Mouse (Mus musculus) neural tube, embryonic 13.5 days (tissue): Measurements from ENCODE around the gene Phactr1. TPM values are rescaled to one million over a fixed set of nuclear protein-coding genes. Genes with fewer than 3 reads are reported as not detected.

Source experiments
- ATAC-seq: fragments of 200-750 bp; cut with Nextera tagmentation; 2 replicates; pipeline ENCODE4 v1.8.0; 2017; ENCODE audit warnings: low read depth, mild to moderate bottlenecking, moderate TSS enrichment, moderate library complexity
- H3K27ac ChIP-seq: fragments of 300-500 bp; sonication (generic); replicated peaks from 2 replicates; pipeline ENCODE4 v1.5.1; 2015; ENCODE audit warnings: moderate library complexity, mild to moderate bottlenecking, inconsistent platforms
- H3K27me3 ChIP-seq: fragments of 300-500 bp; sonication (generic); 2 replicates; pipeline ENCODE4 v1.6.1; 2015; ENCODE audit warnings: mild to moderate bottlenecking, inconsistent platforms
- H3K36me3 ChIP-seq: fragments of 300-500 bp; sonication (generic); 2 replicates; pipeline ENCODE4 v1.6.1; 2015; ENCODE audit warnings: mild to moderate bottlenecking, inconsistent platforms
- H3K4me1 ChIP-seq: fragments of 300-500 bp; sonication (generic); replicated peaks from 2 replicates; pipeline ENCODE4 v1.6.1; 2015; ENCODE audit warnings: inconsistent platforms
- H3K4me2 ChIP-seq: fragments of 300-500 bp; sonication (generic); 2 replicates; pipeline ENCODE4 v1.6.1; 2015; ENCODE audit warnings: inconsistent platforms, mild to moderate bottlenecking, moderate library complexity
- H3K4me3 ChIP-seq: fragments of 300-500 bp; sonication (generic); 2 replicates; pipeline ENCODE4 v1.5.1; 2015; ENCODE audit warnings: mild to moderate bottlenecking, inconsistent platforms
- H3K9ac ChIP-seq: fragments of 300-500 bp; sonication (generic); 2 replicates; pipeline ENCODE4 v1.6.1; 2015; ENCODE audit warnings: moderate library complexity, mild to moderate bottlenecking, inconsistent platforms
- H3K9me3 ChIP-seq: fragments of 300-500 bp; sonication (generic); 2 replicates; pipeline ENCODE4 v1.6.1; 2016; ENCODE audit warnings: inconsistent platforms
- WGBS: fragments of 180-500 bp; shearing (Covaris S2); methylation state at CpG from one replicate; pipeline ENCODE4 v1.1.7; 2015; 5-methylcytosine and 5-hydroxymethylcytosine counted together
- polyA plus RNA-seq: library from polyadenylated mRNA; unstranded; fragments of >200 nt; fragmentation: Nextera tagmentation; extraction: Ambion mirVana; gene quantifications from 2 replicates; pipeline ENCODE4 v1.2.1, GENCODE M21; 2015

Gene Phactr1
- polyA plus RNA-seq, 1 experiment from 2014 or later = 50.3 TPM

GRCm38 (mm10) chr13:42760907-42761544 is 80.6 kb downstream of the Phactr1 start:
- no peaks in the 10 kb centered on the region for H3K27me3 ChIP-seq
- H3K9ac ChIP-seq = no peak overlapping the region
- ATAC-seq = no peak
- no peak overlapping the region for H3K4me2 ChIP-seq
- peaks cover 7% of the 10 kb centered on the region; the same call in 1 of the 2 replicates for H3K36me3 ChIP-seq
- peaks cover 25% of the 10 kb centered on the region for H3K4me1 ChIP-seq
- H3K27ac ChIP-seq = no peak overlapping the region
- WGBS = 84% methylated on average over 10 of the region's 10 CpGs
- no peak overlapping the region for H3K4me3 ChIP-seq
- H3K9me3 ChIP-seq = no peaks in the 10 kb centered on the region

DNA sequence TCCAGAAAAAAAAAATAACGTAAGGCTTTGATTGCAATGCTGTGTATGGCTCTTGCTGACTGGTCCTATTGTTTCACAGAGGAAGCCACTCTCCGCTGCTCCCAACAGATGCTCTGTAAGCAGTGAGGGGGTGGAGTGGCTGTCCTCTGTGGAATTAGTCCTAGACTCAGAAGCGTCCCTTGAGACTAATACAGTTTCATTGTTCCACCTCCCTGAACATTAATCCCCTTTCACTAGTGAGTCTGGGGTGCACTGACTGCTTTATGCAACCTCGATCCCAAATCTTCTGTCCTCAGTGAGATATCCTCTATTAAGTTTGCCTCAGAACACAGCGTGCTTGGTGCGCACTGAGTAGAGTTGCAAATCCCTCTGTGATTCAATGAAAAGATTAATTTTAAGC is 91.9 kb downstream of the Phactr1 start:
- H3K27me3 ChIP-seq = no peaks in the 10 kb centered on the region
- no peak overlapping the region; the same call in 1 of the 2 replicates for H3K4me2 ChIP-seq
- ATAC-seq = peak; percentile 36; the same call in 1 of the 2 replicates
- no peaks in the 10 kb centered on the region for H3K9me3 ChIP-seq
- H3K4me1 ChIP-seq = peaks cover 29% of the 10 kb centered on the region
- WGBS = 33% methylated on average over 6 of the region's 6 CpGs
- H3K27ac ChIP-seq = no peak overlapping the region; the same call in 1 of the 2 replicates
- H3K36me3 ChIP-seq = no peaks in the 10 kb centered on the region
- H3K9ac ChIP-seq = no peak overlapping the region
- H3K4me3 ChIP-seq = no peak overlapping the region

DNA sequence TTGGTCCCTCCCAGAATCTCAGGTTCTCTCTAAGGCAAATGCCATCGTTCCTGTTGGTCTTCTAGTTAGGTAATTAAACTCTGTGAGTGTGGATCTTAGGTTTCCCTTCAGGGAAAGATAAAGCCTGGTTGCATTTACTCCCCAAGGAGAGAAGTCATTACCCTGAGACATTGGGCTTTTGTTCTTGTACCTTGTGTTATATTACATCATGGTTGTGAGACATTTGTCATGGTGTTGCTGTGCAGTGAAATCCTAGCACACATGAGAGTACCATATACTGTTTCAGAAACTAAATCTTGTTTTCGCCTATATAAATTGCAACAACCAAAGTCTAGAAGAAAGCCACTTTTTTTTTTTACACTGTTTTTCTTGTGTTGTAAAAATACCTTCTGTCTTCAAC is 93.6 kb downstream of the Phactr1 start:
- Histone ChIP-seq H3K9ac (no peak overlapping the region), H3K27me3 (no peaks in the 10 kb centered on the region), H3K27ac (no peak overlapping the region), H3K36me3 (no peaks in the 10 kb centered on the region), H3K4me1 (peaks cover 29% of the 10 kb centered on the region), H3K4me3 (no peak overlapping the region), H3K9me3 (no peaks in the 10 kb centered on the region), H3K4me2 (no peak overlapping the region)
- WGBS = 57% methylated on average over 2 of the region's 2 CpGs
- ATAC-seq = no peak

DNA sequence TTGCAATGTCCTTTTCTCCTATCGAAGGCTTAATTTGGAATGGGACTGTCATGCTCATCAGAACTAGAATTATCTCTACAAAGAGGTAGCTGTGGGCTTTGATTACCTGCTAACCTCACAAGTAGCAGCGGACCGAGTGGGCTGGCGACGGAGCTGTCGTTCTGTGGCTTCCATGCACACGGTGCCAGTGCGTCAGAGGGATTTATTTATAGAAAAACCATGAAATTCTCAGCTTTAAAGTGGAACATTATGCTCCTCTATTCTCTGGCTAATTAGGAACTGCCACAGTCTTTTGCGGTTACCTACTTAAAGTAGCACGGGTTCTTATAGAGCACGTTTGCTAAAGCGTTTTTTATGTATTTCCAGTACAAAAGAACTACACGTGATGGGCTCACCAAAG is 101.7 kb downstream of the Phactr1 start:
- Histone ChIP-seq H3K27ac (no peak overlapping the region), H3K9ac (no peak overlapping the region), H3K9me3 (no peaks in the 10 kb centered on the region), H3K27me3 (no peaks in the 10 kb centered on the region), H3K36me3 (no peaks in the 10 kb centered on the region), H3K4me1 (peaks cover 7% of the 10 kb centered on the region; the same call in 1 of the 2 replicates), H3K4me3 (no peak overlapping the region), H3K4me2 (no peak overlapping the region)
- WGBS = 66% methylated on average over 13 of the region's 13 CpGs
- ATAC-seq = no peak

DNA sequence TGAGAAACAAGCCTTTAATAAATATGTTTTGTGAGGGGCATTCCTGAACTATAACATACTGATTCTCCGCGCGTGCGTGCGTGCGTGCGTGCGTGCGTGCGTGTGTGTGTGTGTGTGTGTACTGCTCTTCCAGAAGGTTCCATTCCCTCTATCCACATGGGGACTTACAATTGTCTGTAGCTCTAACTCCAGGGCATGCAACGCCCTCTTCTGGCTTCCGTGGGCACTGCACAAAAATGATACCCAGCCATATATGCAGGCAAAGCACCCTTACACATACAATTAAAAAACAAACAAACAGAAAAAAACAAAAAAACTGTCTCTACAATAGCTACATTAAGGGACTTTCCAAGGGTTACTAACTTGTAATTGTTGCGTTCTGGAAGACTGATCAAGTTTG is 108.8 kb downstream of the Phactr1 start:
- no peak overlapping the region for H3K4me2 ChIP-seq
- H3K27me3 ChIP-seq = no peaks in the 10 kb centered on the region
- WGBS = 88% methylated on average over 13 of the region's 13 CpGs
- no peaks in the 10 kb centered on the region for H3K9me3 ChIP-seq
- peaks cover 10% of the 10 kb centered on the region for H3K4me1 ChIP-seq
- no peak overlapping the region for H3K4me3 ChIP-seq
- no peak overlapping the region for H3K27ac ChIP-seq
- no peak overlapping the region for H3K9ac ChIP-seq
- no peaks in the 10 kb centered on the region for H3K36me3 ChIP-seq
- ATAC-seq = no peak

DNA sequence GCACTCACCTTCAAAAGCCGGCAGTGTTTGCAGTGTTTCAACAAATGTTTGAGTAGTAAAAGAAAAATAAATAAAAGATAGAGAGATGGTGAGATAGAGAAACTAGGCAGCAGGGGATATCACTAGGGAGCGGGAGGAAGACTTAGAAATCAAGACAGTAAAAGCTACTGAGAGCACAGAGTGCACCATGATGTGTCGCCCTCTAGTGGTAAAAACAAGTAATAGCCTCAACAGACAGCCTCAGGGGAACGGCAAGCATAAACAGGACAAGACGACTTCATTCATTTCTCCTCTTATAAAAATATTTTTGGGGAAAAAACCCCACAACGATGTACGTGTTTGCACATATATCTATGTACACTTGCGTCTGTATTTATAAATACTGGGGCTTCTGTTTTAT is 111.9 kb downstream of the Phactr1 start:
- Histone ChIP-seq H3K36me3 (no peaks in the 10 kb centered on the region), H3K4me3 (peak overlapping the region; percentile 16), H3K9ac (peak overlapping the region; percentile 54; the same call in 1 of the 2 replicates), H3K27me3 (no peaks in the 10 kb centered on the region), H3K27ac (no peak overlapping the region), H3K4me2 (peak overlapping the region; percentile 45), H3K9me3 (no peaks in the 10 kb centered on the region), H3K4me1 (peaks cover 14% of the 10 kb centered on the region)
- ATAC-seq = no peak
- WGBS = 20% methylated on average over 8 of the region's 8 CpGs

DNA sequence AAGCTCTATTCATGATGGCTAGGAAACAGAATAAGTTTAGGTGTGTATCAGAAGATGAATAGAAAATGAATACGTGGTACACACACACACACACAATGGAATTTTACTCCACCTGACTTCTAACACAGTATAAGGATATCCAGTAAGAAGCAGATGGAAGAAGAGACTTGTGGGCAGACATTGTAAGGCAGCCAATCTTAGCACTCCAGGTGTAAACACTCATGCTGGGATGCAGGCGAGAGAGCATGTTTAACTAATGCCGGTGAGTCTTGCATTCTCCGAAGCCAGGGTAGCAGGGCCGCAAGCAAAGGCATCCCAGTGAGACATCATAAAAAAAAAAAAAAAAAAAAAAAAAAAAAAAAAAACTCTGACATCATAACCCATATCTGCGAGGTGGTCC is 120.1 kb downstream of the Phactr1 start:
- Histone ChIP-seq H3K27ac (no peak overlapping the region), H3K9ac (no peak overlapping the region), H3K27me3 (no peaks in the 10 kb centered on the region), H3K4me3 (no peak overlapping the region), H3K9me3 (no peaks in the 10 kb centered on the region), H3K36me3 (no peaks in the 10 kb centered on the region), H3K4me2 (no peak overlapping the region), H3K4me1 (peaks cover 5% of the 10 kb centered on the region; the same call in 1 of the 2 replicates)
- ATAC-seq = no peak
- 84% methylated on average over 6 of the region's 6 CpGs for WGBS

- Histone ChIP-seq H3K27me3 (no peaks in the 10 kb centered on the region), H3K36me3 (no peaks in the 10 kb centered on the region), H3K4me2 (no peak overlapping the region), H3K9me3 (no peaks in the 10 kb centered on the region), H3K9ac (no peak overlapping the region), H3K4me3 (no peak overlapping the region), H3K27ac (no peak overlapping the region), H3K4me1 (no peaks in the 10 kb centered on the region; the same call in 1 of the 2 replicates)
- ATAC-seq = no peak
- WGBS = 56% methylated on average over 9 of the region's 9 CpGs
These were observed 123.9 kb downstream of the Phactr1 start for GRCm38 (mm10) chr13:42804314-42804713.

GRCm38 (mm10) chr13:42812762-42813161 is 132.3 kb downstream of the Phactr1 start:
- Histone ChIP-seq H3K9me3 (no peaks in the 10 kb centered on the region), H3K27me3 (no peaks in the 10 kb centered on the region; the same call in 1 of the 2 replicates), H3K36me3 (no peaks in the 10 kb centered on the region), H3K4me1 (peaks cover 16% of the 10 kb centered on the region), H3K9ac (no peak overlapping the region), H3K4me3 (no peak overlapping the region), H3K27ac (no peak overlapping the region), H3K4me2 (peak overlapping the region; percentile 43)
- WGBS = 26% methylated on average over 7 of the region's 7 CpGs
- peak; percentile 77 for ATAC-seq

DNA sequence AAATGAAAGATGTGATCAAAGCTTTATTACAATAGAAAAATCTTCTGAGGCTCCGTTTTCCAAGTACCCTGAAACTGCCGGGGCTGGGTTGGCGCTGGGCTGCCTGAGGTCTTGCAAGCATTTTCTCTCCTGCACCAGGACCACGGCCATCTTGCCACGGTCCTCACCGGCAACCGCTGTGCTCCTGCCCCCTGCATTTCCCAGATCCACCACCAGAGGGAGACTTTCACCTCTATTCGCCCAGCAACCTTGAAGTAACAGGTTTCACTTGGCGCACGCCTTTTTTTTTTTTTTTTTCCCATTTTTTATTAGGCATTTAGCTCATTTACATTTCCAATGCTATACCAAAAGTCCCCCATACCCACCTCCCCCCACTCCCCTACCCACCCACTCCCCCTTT is 138.0 kb downstream of the Phactr1 start:
- H3K4me3 ChIP-seq = no peak overlapping the region
- no peaks in the 10 kb centered on the region; the same call in 1 of the 2 replicates for H3K27me3 ChIP-seq
- H3K9me3 ChIP-seq = no peaks in the 10 kb centered on the region
- no peak overlapping the region for H3K27ac ChIP-seq
- H3K4me1 ChIP-seq = peaks cover 26% of the 10 kb centered on the region
- WGBS = 47% methylated on average over 10 of the region's 10 CpGs
- ATAC-seq = no peak
- no peaks in the 10 kb centered on the region for H3K36me3 ChIP-seq
- no peak overlapping the region for H3K9ac ChIP-seq
- H3K4me2 ChIP-seq = no peak overlapping the region

- Histone ChIP-seq H3K4me2 (no peak overlapping the region), H3K4me3 (no peak overlapping the region), H3K9me3 (no peaks in the 10 kb centered on the region), H3K9ac (no peak overlapping the region), H3K4me1 (peaks cover 22% of the 10 kb centered on the region), H3K27me3 (no peaks in the 10 kb centered on the region), H3K36me3 (no peaks in the 10 kb centered on the region), H3K27ac (0 out of 2 replicates have a peak overlapping the region, but pooled peaks have one; percentile 28)
- ATAC-seq = peak; percentile 38; the same call in 1 of the 2 replicates
- 44% methylated on average over 9 of the region's 9 CpGs for WGBS
These were observed 140.1 kb downstream of the Phactr1 start for GRCm38 (mm10) chr13:42820513-42820912.

DNA sequence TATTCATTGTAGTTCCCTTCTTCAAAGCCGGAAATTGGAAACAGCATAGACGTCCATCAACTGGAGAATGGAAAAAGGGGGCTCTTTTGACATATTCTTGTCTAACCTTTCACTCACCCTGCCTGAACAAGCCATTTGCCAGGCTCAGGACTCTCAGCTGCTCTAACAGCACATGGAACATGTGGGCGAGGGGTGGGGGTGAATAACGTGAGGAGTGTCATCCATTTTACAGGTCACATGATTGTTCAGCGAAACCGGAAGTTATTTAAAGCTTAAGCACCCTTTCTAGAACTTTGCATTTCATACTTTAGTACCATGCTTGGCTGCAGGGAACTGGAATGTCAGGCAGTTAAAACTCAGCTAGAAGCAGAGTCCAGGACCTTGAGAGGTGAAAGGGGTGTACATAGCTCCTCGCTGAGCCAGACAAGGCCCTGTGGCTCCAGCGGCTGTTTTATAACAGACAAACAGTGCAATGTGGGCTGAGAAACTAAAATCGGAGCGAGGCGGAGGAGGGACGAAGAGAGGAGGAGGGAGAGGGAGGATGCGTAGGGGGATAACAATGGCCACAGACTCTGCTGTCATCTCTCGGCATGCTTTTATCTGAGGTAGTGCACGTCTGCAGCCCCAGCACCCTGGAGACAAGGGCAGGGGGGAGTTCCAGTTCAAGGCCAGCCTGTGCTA is 141.1 kb downstream of the Phactr1 start:
- H3K27ac ChIP-seq = no peak overlapping the region
- H3K4me2 ChIP-seq = no peak overlapping the region
- H3K4me3 ChIP-seq = no peak overlapping the region
- H3K9ac ChIP-seq = no peak overlapping the region
- peaks cover 22% of the 10 kb centered on the region for H3K4me1 ChIP-seq
- no peak for ATAC-seq
- no peaks in the 10 kb centered on the region for H3K27me3 ChIP-seq
- no peaks in the 10 kb centered on the region for H3K36me3 ChIP-seq
- no peaks in the 10 kb centered on the region for H3K9me3 ChIP-seq
- whole genome bisulfite sequencing = 54% methylated on average over 15 of the region's 15 CpGs
